Mouse (Mus musculus) adrenal gland (tissue): ENCODE results near the gene Tmem179b.

Source experiments
- intact Hi-C: fragments of 180-260 bp; cut with DNase I; formaldehyde crosslinking; loops from one replicate; pipeline ENCODE4 v1.15.1; 2025

The Tmem179b gene

DNA sequence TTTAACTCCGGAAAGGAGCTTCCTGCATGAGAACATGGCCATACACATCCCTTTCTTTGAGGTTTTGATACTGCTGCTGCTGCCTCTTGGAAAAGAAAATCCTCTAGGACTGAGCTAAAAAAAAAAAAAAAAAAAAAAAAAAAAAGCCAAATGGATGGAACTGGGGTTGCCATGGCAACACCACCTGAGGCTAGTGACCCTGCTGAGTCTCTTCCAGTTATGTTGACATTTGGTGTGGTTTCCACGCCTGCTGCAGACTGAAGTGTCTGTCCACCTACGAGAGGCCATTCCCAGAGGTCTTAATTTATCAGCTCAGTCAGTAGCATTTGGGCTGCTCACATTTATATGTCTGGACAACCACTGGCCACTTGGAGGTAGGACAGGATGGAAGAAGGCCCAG lies 14.3 kb upstream of the Tmem179b start:
- intact Hi-C loops, result no loop called here

DNA sequence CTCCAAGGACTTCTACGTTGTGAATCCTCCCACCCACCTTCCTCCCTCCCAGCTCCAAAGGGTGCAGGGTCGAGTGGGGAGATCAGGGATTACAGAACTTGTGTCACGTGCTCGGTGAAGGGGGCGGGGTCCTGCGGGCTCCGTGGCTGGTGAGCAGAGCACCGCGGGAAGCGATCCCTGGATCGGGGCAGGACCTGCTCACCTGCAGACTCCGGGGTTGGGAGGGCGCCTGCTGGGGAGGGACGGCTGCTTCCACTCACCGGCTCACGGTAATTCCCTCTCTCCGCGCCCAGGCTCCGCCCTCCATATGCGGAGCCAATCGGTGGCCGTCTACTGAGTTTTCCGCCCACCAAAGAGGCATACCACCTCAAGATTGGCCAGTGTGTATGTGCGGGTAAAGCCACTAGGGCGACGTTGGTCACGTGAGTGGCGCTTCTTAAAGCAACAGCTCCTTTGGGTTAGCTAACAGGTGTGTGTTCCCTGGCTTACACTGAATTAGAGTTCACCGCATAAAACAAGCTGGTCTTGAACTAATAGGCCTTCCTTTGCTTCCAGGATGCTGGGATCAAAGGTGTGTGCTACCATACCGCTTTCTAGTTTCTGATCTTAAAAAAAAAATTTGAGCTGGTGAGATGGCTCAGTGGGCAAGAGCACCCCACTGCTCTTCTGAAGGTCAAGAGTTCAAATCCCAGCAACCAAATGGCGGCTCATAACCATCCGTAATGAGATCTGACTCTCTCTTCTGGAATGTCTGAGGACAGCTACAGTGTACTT lies 11.9 kb upstream of the Tmem179b start, which contains the start of gene Taf6l:
TSS of gene Taf6l (minus strand) at position 410 of the 774 bp plus-strand sequence.
- intact Hi-C loops, result no loop called here

DNA sequence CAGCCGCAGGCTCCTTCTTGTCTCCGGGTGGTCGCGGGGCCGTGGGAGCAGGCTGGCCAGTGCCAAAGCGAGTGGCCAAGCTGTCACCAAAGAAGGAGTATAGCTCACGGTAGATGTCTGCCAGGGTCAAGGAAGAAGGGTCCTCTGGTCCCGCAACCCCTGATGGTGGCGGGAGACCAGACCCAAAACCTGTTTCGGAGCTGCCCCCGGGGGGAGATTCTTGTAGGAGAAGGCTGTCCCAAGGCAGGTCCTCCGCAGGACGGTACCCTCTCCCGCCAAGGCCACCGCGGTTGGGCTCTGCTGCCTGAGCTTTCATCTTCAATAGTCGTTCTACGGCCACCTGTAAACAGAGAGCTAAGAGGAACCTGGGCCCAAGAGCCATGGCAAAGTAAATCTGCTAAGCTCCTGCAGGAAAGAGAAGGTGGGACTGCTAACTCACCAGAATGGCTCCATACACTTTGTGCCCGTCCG lies 719 bp upstream of the Tmem179b start:
- intact Hi-C loops, result loop anchor here (5.0 kb wide), 1 partner anchor 42 kb away; the partner anchor contains the start of gene Ttc9c

DNA sequence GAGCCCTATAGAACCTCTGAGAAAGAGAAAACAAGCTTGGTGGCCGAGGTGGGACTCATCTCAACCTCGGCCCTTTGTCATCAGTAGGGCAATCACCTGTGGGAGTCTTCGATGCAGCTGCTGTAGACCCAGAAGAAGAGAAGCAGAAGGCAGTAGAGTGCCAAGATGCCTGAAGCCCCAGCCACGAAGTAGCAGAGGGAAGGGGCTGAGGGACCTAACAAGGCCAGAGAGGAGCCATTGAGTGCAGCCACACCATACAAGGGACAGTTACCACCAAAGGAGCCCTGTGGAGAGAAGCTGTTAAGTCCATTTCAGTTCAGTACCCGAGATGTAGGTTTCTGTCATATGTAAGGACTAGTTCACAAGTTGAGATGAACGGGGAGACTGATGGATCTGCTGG lies 858 bp downstream of the Tmem179b start:
- intact Hi-C loops, result loop anchor here (5.0 kb wide), 1 partner anchor 44 kb away; the partner anchor contains the start of gene Ttc9c

DNA sequence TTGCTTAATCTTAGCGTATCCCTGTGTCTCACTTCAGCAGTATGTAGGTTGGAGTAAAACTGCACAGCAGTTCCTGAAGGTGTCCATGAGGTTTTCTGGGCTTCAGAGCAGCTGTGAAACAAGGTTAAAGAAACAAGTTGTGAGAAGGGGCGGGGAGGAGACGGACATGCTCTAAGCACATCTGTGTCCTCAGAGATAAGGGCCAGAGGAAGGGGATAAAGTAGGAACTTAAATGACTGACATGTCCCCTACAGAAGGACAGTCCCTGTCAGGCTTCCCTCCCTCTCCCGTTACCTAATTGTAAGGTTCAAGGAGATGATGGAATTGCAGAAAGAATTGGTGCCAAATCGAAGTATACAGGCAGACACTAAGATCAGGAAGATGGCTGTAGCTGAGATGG lies 1.3 kb downstream of the Tmem179b start:
- intact Hi-C loops, result loop anchor here (5.0 kb wide), 1 partner anchor 44 kb away; the partner anchor contains the start of gene Ttc9c

DNA sequence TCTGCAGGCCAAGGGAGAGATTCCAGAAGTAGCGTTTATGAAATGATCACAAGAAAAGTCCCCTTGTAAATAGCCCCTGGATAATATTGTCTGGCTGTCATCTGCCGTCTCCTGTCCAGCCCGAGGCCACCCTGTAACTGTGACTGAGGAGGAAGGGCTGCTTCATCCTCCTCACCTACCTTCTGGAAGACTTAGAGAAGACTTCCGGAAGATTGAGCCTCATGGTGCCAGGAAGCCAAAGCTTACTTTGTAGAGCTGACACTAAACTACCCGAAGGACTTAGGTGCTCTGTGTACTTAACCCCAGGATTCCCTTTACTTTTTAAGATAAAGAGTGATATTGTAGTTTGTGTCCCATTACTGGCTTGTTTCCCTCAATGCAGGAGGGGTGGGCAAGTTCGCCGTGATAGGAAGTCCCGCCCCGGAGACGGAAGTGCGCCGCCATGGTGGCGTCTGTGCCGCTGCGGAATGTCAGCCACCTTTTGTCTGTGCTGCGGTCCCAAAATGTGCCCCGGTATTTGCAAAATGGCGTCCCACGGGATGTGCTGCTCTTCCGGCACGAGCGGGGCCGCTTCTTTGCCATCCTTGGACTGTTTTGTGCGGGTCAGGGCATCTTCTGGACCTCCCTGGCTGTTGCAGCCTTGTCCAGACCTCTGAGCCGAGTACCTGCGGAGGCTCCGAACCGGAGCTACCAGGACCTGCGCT lies 3.5 kb downstream of the Tmem179b start, which contains the start of gene Tmem223:
TSS of gene Tmem223 (plus strand) at position 430 of the 704 bp plus-strand sequence.
- intact Hi-C loops, result loop anchor here (5.0 kb wide), 1 partner anchor 47 kb away; the partner anchor contains the start of gene Ttc9c

DNA sequence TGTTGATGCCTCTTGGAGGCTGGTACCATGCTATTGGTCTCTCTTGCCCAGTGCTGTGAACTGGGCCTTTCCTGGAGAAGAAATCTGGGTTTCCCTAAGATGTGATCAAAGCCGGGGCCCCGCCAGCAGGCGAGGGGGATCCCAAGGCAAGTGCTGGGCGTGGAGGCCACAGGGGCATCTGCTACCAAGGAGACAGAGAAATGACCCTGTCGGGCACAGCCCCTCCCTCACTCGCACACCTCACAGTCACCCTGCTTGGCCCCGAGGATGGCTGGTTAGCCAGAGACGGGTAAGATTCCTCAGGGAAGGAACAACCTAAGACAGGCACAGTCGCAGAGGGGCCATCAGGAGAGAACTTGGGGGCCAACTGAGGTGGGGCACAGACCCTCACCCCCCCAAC lies 8.7 kb downstream of the Tmem179b start:
- intact Hi-C loops, result no loop called here

DNA sequence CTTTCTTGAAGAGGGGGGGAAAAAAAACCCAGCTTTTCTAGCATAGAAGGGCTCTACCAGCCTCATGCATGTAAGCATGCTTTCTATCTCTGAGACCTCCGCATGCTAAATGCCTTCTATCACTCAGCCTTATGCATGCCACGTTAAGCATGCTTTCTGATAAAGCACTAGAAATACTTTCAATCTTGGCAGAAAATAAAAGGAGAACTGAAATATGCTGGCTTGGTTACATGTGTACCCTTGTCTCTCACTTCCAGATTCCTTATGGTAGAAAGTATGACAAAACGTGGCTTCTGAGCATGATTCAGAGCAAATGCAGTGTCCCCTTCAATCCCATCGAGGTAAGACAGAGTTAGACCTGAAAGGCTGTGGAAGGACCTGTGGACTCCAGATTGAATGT lies 11.0 kb downstream of the Tmem179b start:
- intact Hi-C loops, result no loop called here

DNA sequence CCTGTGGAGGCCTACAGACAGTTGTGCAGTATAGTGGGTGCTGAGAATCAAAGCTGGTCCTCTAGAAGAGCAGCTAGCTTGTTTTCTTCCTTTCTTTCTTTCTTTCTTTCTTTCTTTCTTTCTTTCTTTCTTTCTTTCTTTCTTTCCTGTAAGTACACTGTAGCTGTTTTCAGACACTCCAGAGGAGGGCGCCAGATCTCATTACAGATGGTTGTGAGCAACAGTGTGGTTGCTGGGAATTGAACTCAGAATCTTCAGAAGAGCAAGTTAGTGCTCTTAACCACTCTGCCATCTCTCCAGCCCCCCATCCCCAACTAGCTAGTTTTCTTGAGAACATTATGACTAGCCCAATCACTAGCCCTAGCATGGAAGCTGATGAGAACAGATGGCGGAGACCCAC lies 13.5 kb downstream of the Tmem179b start:
- intact Hi-C loops, result no loop called here

DNA sequence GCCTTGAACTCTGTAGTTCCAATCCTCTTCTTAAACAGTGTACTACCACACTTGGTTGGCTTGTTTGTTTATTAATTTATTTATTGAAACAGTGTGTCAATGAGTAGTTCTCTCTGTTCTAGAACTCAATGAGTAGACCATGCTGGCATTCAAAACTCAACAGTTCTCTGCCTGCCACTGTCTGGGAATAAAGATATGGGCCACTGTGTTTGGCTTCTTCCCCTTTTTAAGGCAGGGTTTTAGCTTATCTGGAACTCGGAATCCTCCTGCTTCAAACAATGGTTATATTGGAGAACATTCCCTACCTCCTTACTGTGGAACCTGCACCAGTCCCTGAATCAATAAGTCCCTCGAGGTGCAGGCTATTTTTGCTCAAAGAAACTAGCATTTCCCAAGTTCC lies 15.4 kb downstream of the Tmem179b start:
- intact Hi-C loops, result loop anchor here (10.0 kb wide), 1 partner anchor 56 kb away; the partner anchor contains the start of gene Ttc9c

DNA sequence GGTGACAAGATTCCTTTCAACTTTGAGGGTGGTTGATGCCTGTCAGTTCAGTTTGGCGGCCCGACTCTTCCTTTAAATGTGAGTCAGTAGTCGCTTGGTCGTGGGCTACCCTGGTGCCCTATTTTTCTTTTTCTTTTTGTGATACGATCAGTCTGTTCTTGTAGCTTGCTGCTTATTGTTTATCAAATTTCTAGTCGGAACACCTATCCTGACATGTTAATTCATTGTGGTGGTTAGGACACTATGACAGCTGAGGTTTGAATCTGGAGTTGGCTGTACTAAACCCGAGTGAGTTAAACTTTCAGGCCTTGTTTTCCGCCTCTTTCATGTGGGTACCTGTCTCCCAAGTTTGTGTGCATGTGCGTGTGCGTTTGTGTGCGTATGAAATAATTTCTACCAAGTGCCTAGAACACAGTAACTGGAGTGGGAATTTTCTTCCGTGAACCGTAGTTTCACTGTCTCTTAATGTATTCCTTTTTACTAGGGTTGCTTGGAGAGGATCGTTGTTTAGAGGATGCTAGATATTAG lies 16.7 kb downstream of the Tmem179b start:
- intact Hi-C loops, result loop anchor here (10.0 kb wide), 1 partner anchor 57 kb away; the partner anchor contains the start of gene Ttc9c

DNA sequence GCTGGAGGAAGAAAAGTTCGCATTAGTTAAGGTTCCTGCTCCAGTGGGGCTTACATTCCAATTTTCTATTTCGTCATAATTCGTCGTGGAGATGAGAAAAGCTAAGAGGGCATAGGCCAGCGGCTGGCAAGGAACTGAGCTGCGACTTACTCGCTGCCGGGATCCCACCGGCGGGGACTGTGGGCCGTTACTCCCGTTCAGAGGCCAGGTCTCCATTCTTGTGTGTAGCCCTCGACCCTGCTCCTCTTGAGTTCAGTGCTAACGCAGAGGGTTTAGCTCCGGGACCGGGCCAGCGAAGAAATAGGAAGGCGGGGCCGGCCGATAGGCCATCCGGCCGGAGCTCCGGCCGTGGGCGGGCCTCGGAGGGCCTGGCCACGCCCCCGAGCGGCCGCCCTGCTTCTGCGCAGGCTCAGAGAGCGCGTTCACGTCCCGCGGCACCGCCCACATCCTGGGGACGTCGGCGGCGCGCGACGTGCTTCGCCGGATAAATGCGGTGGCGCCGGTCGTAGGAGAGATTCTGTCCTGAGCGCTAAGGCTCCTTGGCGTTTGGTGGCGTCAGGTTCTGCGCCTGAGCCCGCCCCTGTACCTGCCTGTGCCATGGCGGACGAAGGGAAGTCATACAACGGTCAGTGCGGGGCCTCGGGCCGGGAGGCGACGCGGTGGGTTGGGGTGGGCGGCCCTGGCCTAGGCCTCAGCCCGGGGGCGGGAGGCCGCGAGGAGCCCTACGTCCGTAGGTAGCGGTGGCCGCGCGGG lies 17.5 kb downstream of the Tmem179b start, which contains the start of gene Nxf1:
TSS of gene Nxf1 (plus strand) at position 439 of the 753 bp plus-strand sequence.
- intact Hi-C loops, result loop anchor here (10.0 kb wide), 1 partner anchor 58 kb away; the partner anchor contains the start of gene Ttc9c

DNA sequence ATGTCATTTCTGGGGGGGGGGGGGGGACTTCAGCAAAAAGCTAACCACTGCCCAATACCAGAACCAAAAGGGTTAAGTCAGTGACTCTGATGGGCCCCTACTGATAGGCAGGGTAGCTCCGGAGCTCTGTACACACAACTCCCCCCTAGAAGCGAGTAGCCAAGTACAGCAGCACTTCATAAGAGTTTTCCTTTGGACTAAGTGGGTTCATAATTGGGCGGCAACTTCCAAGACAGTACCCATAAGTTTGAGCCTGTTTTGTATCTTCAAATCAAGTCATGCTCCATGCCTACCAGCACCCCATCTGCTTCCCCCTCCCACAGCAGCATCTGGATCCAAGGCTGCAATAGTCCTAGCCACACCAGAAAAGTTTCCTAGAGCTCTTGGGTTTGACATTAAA lies 18.6 kb downstream of the Tmem179b start:
- intact Hi-C loops, result loop anchor here (10.0 kb wide), 1 partner anchor 59 kb away; the partner anchor contains the start of gene Ttc9c

DNA sequence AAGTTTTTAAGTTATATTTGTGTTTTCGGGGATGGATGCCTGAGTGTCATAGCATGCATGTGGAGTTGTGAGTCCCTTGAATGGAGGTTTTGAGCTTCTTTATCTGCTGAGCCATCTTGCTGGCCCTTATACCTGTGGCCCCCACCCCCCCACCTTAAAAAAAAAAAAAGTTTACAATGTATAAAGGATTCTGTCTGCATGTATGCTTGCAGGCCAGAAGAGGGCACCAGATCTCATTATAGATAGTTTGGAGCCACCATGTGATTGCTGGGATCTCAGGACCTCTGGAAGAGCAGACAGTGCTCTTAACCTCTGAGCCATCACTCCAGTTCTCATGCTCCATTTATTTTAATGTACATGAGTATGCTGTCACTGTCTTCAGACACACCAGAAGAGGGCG lies 26.9 kb downstream of the Tmem179b start:
- intact Hi-C loops, result no loop called here

DNA sequence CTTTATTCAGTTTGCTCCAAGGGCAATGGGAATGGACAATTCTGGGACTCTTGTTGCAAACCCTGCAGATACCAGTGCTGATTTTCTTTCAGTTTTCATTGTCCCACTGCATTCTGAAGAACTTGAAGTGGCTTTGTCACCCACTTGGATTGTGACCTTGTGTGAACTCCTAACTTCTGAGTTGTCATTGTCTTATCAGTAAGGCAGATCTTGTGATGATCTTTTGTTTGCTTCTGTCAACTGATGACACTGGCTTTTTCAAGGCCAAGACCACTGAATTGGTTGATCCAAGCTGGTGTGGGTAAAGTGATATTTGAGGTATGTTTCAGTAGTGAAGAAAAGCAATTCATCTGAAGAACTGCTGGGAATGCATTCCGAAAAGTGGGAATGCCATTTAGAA lies 28.9 kb downstream of the Tmem179b start:
- intact Hi-C loops, result no loop called here

DNA sequence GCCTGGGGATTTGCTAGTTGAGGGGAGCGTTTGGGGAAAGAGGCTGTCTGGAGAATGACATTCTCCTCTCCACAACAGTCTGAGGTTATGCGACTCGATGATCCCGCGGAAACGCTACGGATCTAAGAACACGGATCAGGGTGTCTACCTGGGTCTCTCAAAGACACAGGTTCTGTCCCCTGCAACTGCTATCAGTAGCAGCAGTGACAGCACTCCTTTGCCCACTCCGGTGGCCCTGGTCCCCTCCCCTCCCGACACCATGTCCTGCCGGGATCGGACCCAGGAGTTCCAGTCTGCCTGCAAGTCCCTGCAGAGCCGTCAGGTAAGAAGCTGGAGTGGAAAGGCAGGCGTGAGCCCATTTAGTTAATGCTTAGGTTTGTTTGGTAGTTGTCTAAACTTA lies 32.1 kb downstream of the Tmem179b start:
- intact Hi-C loops, result no loop called here

DNA sequence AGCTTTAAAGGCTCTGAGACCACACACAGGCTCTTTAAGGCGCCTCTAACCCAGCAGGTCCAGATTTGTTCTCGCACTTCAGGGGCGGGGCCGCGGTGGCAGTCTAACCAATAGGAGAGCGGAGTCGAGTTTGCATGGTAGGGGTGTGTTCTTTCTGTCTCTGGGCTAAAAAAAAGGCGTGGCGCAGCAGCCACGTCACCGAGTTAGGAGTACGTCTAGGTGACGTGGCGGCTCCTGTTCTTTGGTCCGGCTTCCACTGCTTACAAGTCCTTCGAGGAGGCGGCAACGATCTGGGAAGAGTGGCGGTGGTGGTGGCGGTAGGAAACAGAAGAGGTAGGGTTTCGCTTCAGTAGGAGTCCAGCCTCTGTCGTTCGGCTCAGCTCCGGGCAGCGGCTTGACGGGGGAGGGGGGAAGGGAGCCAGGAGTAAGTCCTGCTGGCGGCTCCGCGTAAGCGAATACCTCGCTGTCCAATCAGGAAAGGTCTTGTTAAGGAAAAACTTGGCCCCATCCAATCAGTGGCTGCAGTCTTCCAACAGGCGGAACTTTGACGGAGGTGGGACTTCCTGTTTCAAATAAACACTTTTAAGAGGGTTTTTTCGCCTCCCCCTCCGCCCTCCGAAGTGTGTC lies 32.9 kb downstream of the Tmem179b start, which contains the start of gene Stx5a:
TSS of gene Stx5a (plus strand) at position 171 of the 627 bp plus-strand sequence.
- intact Hi-C loops, result no loop called here

DNA sequence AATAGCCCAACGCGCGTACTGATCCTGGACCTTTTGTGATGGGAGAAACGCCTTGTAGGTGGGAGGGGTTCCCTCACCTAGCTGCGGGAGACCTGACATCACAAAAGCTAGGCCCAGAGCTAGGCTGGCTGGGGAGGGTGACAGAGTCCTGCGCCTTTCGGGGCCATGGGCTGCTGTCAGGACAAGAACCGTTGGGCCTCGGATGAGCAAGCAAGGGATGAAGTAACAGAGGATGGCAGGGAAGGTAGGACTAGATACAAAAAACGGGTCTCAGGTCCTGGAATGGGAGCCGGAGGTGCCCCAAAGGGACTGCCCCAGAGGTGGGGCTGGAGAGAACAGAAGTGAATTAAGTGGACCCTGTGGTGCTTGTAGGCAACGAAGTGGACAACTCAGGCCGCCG lies 33.7 kb downstream of the Tmem179b start, which contains the start of gene 1700092M07Rik:
TSS of gene 1700092M07Rik (plus strand) at position 116 of the 400 bp plus-strand sequence.
- intact Hi-C loops, result no loop called here

DNA sequence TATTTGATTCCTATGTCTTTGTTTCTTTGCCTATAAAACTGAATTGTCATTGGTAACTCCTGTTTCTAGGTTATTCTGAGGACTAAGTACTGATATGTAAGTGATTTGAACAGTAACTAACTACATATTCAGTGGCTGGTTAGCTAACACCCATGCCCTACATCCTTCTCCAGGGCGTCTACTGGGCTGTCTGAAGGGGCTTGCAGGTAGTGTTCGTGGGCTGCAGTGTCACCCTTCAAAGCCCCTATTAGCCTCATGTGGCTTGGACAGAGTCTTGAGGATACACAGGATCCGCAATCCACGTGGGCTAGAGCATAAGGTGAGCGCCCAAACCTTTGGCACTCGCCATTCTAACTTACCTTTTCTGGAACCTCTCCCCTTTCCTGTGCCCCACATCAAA lies 34.6 kb downstream of the Tmem179b start:
- intact Hi-C loops, result no loop called here

DNA sequence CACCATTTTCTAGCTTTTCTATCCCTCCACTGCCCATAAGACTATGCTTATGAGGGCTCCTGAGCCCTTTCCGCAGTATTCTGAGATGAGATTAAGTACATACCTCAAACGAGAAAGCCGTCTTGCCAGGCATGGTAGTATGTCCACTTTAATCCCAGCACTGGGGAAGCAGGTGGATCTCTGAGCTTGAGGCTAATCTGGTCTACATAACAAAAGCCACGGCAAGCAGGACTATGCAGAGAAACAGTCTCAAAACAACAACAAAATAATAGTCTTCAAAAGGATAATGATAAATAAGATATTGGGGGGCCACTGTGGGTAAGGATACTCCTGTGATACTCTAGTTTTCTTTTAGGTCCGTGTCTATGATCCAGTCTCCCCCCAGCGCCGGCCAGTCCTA lies 35.4 kb downstream of the Tmem179b start:
- intact Hi-C loops, result no loop called here
